Mouse (Mus musculus) forebrain, embryonic 12.5 days (tissue): Measurements from ENCODE around the gene Sdhaf1. TPM values are rescaled to one million over a fixed set of nuclear protein-coding genes. Genes with fewer than 3 reads are reported as not detected.

Source experiments
- ATAC-seq: fragments of 200-750 bp; cut with Nextera tagmentation; 2 replicates; pipeline ENCODE4 v1.8.0; 2017; ENCODE audit warnings: moderate TSS enrichment; ENCODE audit not compliant: low FRiP score
- H3K27ac ChIP-seq: fragments of 300-500 bp; sonication (generic); 2 replicates; pipeline ENCODE4 v1.5.1; 2016; ENCODE audit warnings: mild to moderate bottlenecking
- H3K27me3 ChIP-seq: fragments of 300-500 bp; sonication (generic); 2 replicates; pipeline ENCODE4 v1.6.1; 2016; ENCODE audit warnings: mild to moderate bottlenecking
- H3K36me3 ChIP-seq: fragments of 300-500 bp; sonication (generic); replicated peaks from 2 replicates; pipeline ENCODE4 v1.6.1; 2016; ENCODE audit warnings: mild to moderate bottlenecking
- H3K4me1 ChIP-seq: fragments of 300-500 bp; sonication (generic); 2 replicates; pipeline ENCODE4 v1.6.1; 2016
- H3K4me2 ChIP-seq: fragments of 300-500 bp; sonication (generic); 2 replicates; pipeline ENCODE4 v1.6.1; 2016; ENCODE audit warnings: mild to moderate bottlenecking, moderate library complexity
- H3K4me3 ChIP-seq: fragments of 300-500 bp; sonication (generic); replicated peaks from 2 replicates; pipeline ENCODE4 v1.5.1; 2016; ENCODE audit warnings: mild to moderate bottlenecking
- H3K9ac ChIP-seq: fragments of 300-500 bp; sonication (generic); 2 replicates; pipeline ENCODE4 v1.6.1; 2016; ENCODE audit warnings: mild to moderate bottlenecking
- H3K9me3 ChIP-seq: fragments of 300-500 bp; sonication (generic); 2 replicates; pipeline ENCODE4 v1.6.1; 2016
- WGBS: fragments of 180-500 bp; shearing (Covaris S2); methylation state at CpG from one replicate; pipeline ENCODE4 v1.1.7; 2016; 5-methylcytosine and 5-hydroxymethylcytosine counted together
- polyA plus RNA-seq: library from polyadenylated mRNA; unstranded; fragments of >200 nt; fragmentation: Nextera tagmentation; extraction: Ambion mirVana; gene quantifications from 2 replicates; pipeline ENCODE4 v1.2.1, GENCODE M21; 2016

Sdhaf1 gene
- polyA plus RNA-seq = 22.0 and 23.8 TPM in 2 replicates

GRCm38 (mm10) chr7:30323795-30324194 is at the start of gene Sdhaf1:
Sdhaf1 (minus strand) TSS chr7:30323895.
- WGBS = 80% methylated on average over 3 of the region's 3 CpGs
- H3K4me3 ChIP-seq = peak within 1 kb of the TSS; percentile 78
- peaks cover 14% of the 10 kb centered on the region; the same call in 1 of the 2 replicates for H3K27me3 ChIP-seq
- H3K9me3 ChIP-seq = peaks cover 4% of the 10 kb centered on the region; the same call in 1 of the 2 replicates
- ATAC-seq = no peak
- peak within 1 kb of the TSS; percentile 89 for H3K4me2 ChIP-seq
- peak within 1 kb of the TSS; percentile 85; the same call in 1 of the 2 replicates for H3K27ac ChIP-seq
- H3K36me3 ChIP-seq = no peaks in the 10 kb centered on the region
- H3K9ac ChIP-seq = peak within 1 kb of the TSS; percentile 83
- peaks cover 17% of the 10 kb centered on the region for H3K4me1 ChIP-seq

GRCm38 (mm10) chr7:30367466-30367865 is 43.8 kb upstream of the Sdhaf1 start:
- peaks cover 8% of the 10 kb centered on the region for H3K4me1 ChIP-seq
- H3K4me2 ChIP-seq = no peak overlapping the region
- no peaks in the 10 kb centered on the region for H3K9me3 ChIP-seq
- H3K4me3 ChIP-seq = no peak overlapping the region
- H3K27me3 ChIP-seq = peaks cover 22% of the 10 kb centered on the region
- WGBS = 69% methylated on average over 2 of the region's 2 CpGs
- H3K27ac ChIP-seq = no peak overlapping the region
- ATAC-seq = no peak
- no peak overlapping the region for H3K9ac ChIP-seq
- H3K36me3 ChIP-seq = no peaks in the 10 kb centered on the region

GRCm38 (mm10) chr7:30363344-30363738 is 39.6 kb upstream of the Sdhaf1 start:
- H3K27me3 ChIP-seq = peaks cover 22% of the 10 kb centered on the region
- WGBS = 69% methylated on average over 6 of the region's 6 CpGs
- peaks cover 47% of the 10 kb centered on the region for H3K4me1 ChIP-seq
- no peaks in the 10 kb centered on the region; the same call in 1 of the 2 replicates for H3K9me3 ChIP-seq
- peak overlapping the region; percentile 93 for H3K9ac ChIP-seq
- H3K27ac ChIP-seq = no peak overlapping the region
- ATAC-seq = 0 out of 2 replicates have a peak, but pooled peaks have one; percentile 22
- H3K4me2 ChIP-seq = peak overlapping the region; percentile 87
- peaks cover 16% of the 10 kb centered on the region for H3K36me3 ChIP-seq
- H3K4me3 ChIP-seq = peak overlapping the region; percentile 83

- Histone ChIP-seq H3K9ac (peak within 1 kb of the TSS; percentile 93), H3K4me1 (peaks cover 49% of the 10 kb centered on the region), H3K9me3 (no peaks in the 10 kb centered on the region; the same call in 1 of the 2 replicates), H3K27me3 (peaks cover 22% of the 10 kb centered on the region), H3K27ac (peak within 1 kb of the TSS; percentile 42; the same call in 1 of the 2 replicates), H3K4me3 (peak within 1 kb of the TSS; percentile 83), H3K4me2 (peak within 1 kb of the TSS; percentile 87), H3K36me3 (peaks cover 16% of the 10 kb centered on the region)
- ATAC-seq = peak; percentile 82
- 2% methylated on average over 31 of the region's 55 CpGs for WGBS
Observed at GRCm38 (mm10) chr7:30362652-30363343, 39.1 kb upstream of the Sdhaf1 start, which contains the start of gene Lrfn3. Lrfn3 (minus strand) TSS chr7:30362772.

- Histone ChIP-seq H3K9me3 (no peaks in the 10 kb centered on the region; the same call in 1 of the 2 replicates), H3K27me3 (peaks cover 14% of the 10 kb centered on the region; the same call in 1 of the 2 replicates), H3K4me1 (peaks cover 49% of the 10 kb centered on the region), H3K27ac (no peak overlapping the region), H3K4me2 (no peak overlapping the region), H3K36me3 (peaks cover 26% of the 10 kb centered on the region), H3K9ac (no peak overlapping the region), H3K4me3 (no peak overlapping the region)
- WGBS = 93% methylated on average over 17 of the region's 17 CpGs
- no peak for ATAC-seq
Observed at GRCm38 (mm10) chr7:30360028-30360427, 36.3 kb upstream of the Sdhaf1 start.

- no peak overlapping the region for H3K27ac ChIP-seq
- H3K36me3 ChIP-seq = peaks cover 29% of the 10 kb centered on the region
- no peak for ATAC-seq
- no peak overlapping the region for H3K4me3 ChIP-seq
- no peak overlapping the region for H3K4me2 ChIP-seq
- H3K9ac ChIP-seq = no peak overlapping the region
- peaks cover 8% of the 10 kb centered on the region; the same call in 1 of the 2 replicates for H3K27me3 ChIP-seq
- 93% methylated on average over 31 of the region's 31 CpGs for WGBS
- H3K4me1 ChIP-seq = peaks cover 51% of the 10 kb centered on the region
- H3K9me3 ChIP-seq = no peaks in the 10 kb centered on the region; the same call in 1 of the 2 replicates
Observed at GRCm38 (mm10) chr7:30359276-30359865, 35.7 kb upstream of the Sdhaf1 start.

- H3K27me3 ChIP-seq = no peaks in the 10 kb centered on the region
- peaks cover 58% of the 10 kb centered on the region for H3K4me1 ChIP-seq
- H3K27ac ChIP-seq = no peak overlapping the region
- H3K36me3 ChIP-seq = peaks cover 29% of the 10 kb centered on the region
- no peak overlapping the region for H3K4me3 ChIP-seq
- no peak for ATAC-seq
- H3K4me2 ChIP-seq = no peak overlapping the region
- 81% methylated on average over 7 of the region's 7 CpGs for WGBS
- H3K9ac ChIP-seq = no peak overlapping the region
- H3K9me3 ChIP-seq = no peaks in the 10 kb centered on the region; the same call in 1 of the 2 replicates
Observed at GRCm38 (mm10) chr7:30358378-30359186, 34.9 kb upstream of the Sdhaf1 start.

- ATAC-seq = peak; percentile 49; the same call in 1 of the 2 replicates
- Histone ChIP-seq H3K4me2 (no peak overlapping the region), H3K36me3 (peaks cover 13% of the 10 kb centered on the region), H3K4me3 (no peak overlapping the region), H3K27me3 (peaks cover 9% of the 10 kb centered on the region), H3K27ac (0 out of 2 replicates have a peak overlapping the region, but pooled peaks have one; percentile 31), H3K9ac (no peak overlapping the region), H3K9me3 (no peaks in the 10 kb centered on the region), H3K4me1 (peaks cover 20% of the 10 kb centered on the region)
- 77% methylated on average over 4 of the region's 4 CpGs for WGBS
Observed at GRCm38 (mm10) chr7:30354059-30354458, 30.4 kb upstream of the Sdhaf1 start.

GRCm38 (mm10) chr7:30353279-30353822 is 29.7 kb upstream of the Sdhaf1 start:
- WGBS = 18% methylated on average over 6 of the region's 6 CpGs

GRCm38 (mm10) chr7:30347828-30348227 is 24.1 kb upstream of the Sdhaf1 start:
- peak; percentile 75 for ATAC-seq
- peaks cover 54% of the 10 kb centered on the region for H3K27me3 ChIP-seq
- H3K4me3 ChIP-seq = peak overlapping the region; percentile 11; the same call in 1 of the 2 replicates
- H3K4me1 ChIP-seq = no peaks in the 10 kb centered on the region
- peak overlapping the region; percentile 36 for H3K4me2 ChIP-seq
- H3K9me3 ChIP-seq = no peaks in the 10 kb centered on the region
- H3K9ac ChIP-seq = no peak overlapping the region
- 4% methylated on average over 30 of the region's 30 CpGs for WGBS
- H3K27ac ChIP-seq = no peak overlapping the region
- no peaks in the 10 kb centered on the region for H3K36me3 ChIP-seq

More at GRCm38 (mm10) chr7:30353279-30353822, 29.7 kb upstream of the Sdhaf1 start:
- Histone ChIP-seq H3K4me1 (peaks cover 14% of the 10 kb centered on the region), H3K9me3 (no peaks in the 10 kb centered on the region), H3K4me2 (no peak overlapping the region), H3K9ac (no peak overlapping the region), H3K4me3 (no peak overlapping the region), H3K27ac (no peak overlapping the region), H3K27me3 (peaks cover 16% of the 10 kb centered on the region), H3K36me3 (peaks cover 13% of the 10 kb centered on the region)
- peak; percentile 65 for ATAC-seq

- Histone ChIP-seq H3K36me3 (no peaks in the 10 kb centered on the region), H3K4me2 (no peak overlapping the region), H3K4me1 (no peaks in the 10 kb centered on the region), H3K27me3 (peaks cover 58% of the 10 kb centered on the region), H3K9ac (no peak overlapping the region), H3K9me3 (no peaks in the 10 kb centered on the region), H3K27ac (no peak overlapping the region), H3K4me3 (no peak overlapping the region)
- 30% methylated on average over 21 of the region's 21 CpGs for WGBS
- ATAC-seq = no peak
Observed at GRCm38 (mm10) chr7:30346635-30347379, 23.1 kb upstream of the Sdhaf1 start.
